Mouse (Mus musculus): ENCODE measurements at regions not wholly inside any gene's neighbourhood (a gene's known extent, or its start where the extent isn't known, plus 50 kb on each side); places are given as distances from the start of the nearest gene placed in this dataset.
A peak's percentile ranks its signal among the peaks of the same experiment; 100 is the strongest.

DNA sequence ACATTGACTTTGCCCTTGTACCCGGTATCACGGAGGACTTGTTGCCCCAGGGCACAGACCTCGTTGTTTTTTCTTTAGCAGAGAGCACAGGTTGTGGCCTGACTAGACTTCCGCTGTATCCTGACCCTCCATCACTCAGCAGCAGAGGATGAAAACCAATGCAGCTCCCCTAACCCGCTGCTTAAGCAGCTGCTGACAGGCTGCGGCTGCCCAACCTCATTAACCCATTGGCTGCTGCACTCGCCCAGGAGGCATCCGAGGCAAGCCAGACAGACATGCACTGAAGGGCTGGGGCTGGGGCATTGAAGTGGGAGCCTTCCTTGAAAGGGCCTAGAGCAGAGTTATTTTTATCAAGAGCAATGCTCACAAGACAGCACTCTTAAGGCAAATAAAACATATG is 157.6 kb downstream of the Etnk1 start:
- Histone ChIP-seq H3K4me2 (ENCODE audit: low read depth, low read length) (peak overlapping the region; percentile 13; the same call in 1 of the 2 replicates), H3K4me1 (ENCODE audit: control insufficient read depth, insufficient read depth, low read length) (no peaks in the 10 kb centered on the region), H3K4me3 (ENCODE audit: low read depth, low read length) (no peak overlapping the region), H3K27me3 (ENCODE audit: control insufficient read depth, insufficient read depth, low read length) (no peaks in the 10 kb centered on the region), H3K9me3 (replicated peaks; ENCODE audit: control insufficient read depth, low read length) (no peaks in the 10 kb centered on the region), H3K36me3 (replicated peaks; ENCODE audit: control insufficient read depth, insufficient read depth, low read depth, low read length) (no peaks in the 10 kb centered on the region), H3K9ac (replicated peaks; ENCODE audit: low read length) (no peak overlapping the region), H3K27ac (replicated peaks; ENCODE audit: low read depth, low read length) (no peak overlapping the region)
- ATAC-seq (replicated peaks; ENCODE audit: insufficient number of reproducible peaks, low FRiP score, low TSS enrichment, low read depth) (peak; percentile 54; the same call in 1 of the 2 replicates), DNase-seq (ENCODE audit: low spot score) (peak; percentile 61)
- WGBS = 3% methylated on average over 8 of the region's 8 CpGs

DNA sequence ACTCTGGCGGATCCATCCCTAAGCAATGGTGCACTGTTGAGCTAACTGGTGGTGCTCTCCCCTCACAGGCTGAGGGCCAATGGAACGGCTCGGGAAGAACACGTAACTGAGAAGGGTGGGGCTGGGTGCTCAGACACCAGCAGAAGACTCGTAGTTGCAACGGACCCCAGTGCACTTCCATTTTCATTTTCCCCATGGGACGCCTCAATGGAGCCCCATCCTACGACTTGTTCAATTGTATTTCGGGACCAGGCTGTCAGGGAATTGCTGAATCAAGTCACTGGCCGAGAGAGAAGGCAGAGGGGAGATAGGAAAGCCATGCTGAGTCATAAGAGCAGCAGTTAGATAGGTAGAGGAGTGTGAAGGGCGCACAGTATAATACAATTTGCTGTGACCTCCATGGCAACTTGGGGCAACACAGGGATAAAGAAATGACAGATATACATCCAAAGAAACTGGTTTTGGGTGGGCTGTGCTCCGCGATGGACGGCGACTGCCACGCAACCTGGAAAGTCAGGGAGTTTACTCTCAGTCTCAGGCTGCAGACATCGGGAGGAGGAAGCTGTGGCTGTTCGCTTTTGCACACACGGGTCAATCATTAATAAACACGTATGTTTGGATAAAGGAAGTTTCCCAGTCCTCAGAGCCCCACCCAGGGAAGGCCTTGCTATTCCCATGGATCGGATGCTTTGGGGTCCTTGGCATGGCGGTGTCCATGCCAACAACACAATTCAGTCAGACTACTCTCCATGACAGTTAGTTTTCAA is 160.1 kb downstream of the Etnk1 start:
- Histone ChIP-seq H3K27me3 (ENCODE audit: control insufficient read depth, insufficient read depth, low read length) (no peaks in the 10 kb centered on the region), H3K9me3 (replicated peaks; ENCODE audit: control insufficient read depth, low read length) (no peaks in the 10 kb centered on the region), H3K4me2 (ENCODE audit: low read depth, low read length) (no peak overlapping the region; the same call in 1 of the 2 replicates), H3K9ac (replicated peaks; ENCODE audit: low read length) (no peak overlapping the region), H3K4me1 (ENCODE audit: control insufficient read depth, insufficient read depth, low read length) (no peaks in the 10 kb centered on the region), H3K36me3 (replicated peaks; ENCODE audit: control insufficient read depth, insufficient read depth, low read depth, low read length) (no peaks in the 10 kb centered on the region), H3K4me3 (ENCODE audit: low read depth, low read length) (no peak overlapping the region), H3K27ac (replicated peaks; ENCODE audit: low read depth, low read length) (no peak overlapping the region)
- ATAC-seq (replicated peaks; ENCODE audit: insufficient number of reproducible peaks, low FRiP score, low TSS enrichment, low read depth) = no peak
- DNase-seq (ENCODE audit: low spot score) = no peak
- 82% methylated on average over 22 of the region's 22 CpGs for WGBS

DNA sequence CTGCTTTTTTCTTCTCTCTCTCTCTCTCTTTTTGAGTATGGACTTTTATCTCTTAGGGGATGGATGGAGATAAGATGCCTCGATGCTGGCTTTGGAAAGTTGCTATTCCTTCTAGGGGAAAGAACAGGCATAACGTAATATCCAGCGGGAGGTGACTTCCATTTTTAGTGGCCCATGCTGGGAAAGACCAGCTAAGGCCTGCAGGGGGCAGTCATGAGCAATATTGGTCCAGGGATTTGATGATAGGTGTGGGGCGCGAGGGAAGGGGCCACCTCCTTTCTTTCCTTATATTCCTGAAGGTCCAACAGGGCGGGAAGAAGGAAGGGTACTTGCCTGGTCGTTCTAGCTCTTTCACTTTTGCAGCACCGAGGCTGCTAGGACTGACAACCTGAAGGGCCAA is 160.8 kb downstream of the Etnk1 start:
- H3K9me3 ChIP-seq (replicated peaks; ENCODE audit: control insufficient read depth, low read length) = no peaks in the 10 kb centered on the region
- DNase-seq (ENCODE audit: low spot score) = no peak
- H3K36me3 ChIP-seq (replicated peaks; ENCODE audit: control insufficient read depth, insufficient read depth, low read depth, low read length) = no peaks in the 10 kb centered on the region
- no peak overlapping the region for H3K27ac ChIP-seq (replicated peaks; ENCODE audit: low read depth, low read length)
- H3K4me1 ChIP-seq (ENCODE audit: control insufficient read depth, insufficient read depth, low read length) = no peaks in the 10 kb centered on the region
- no peaks in the 10 kb centered on the region for H3K27me3 ChIP-seq (ENCODE audit: control insufficient read depth, insufficient read depth, low read length)
- WGBS = 83% methylated on average over 8 of the region's 8 CpGs
- ATAC-seq (replicated peaks; ENCODE audit: insufficient number of reproducible peaks, low FRiP score, low TSS enrichment, low read depth) = no peak
- H3K9ac ChIP-seq (replicated peaks; ENCODE audit: low read length) = no peak overlapping the region
- H3K4me3 ChIP-seq (ENCODE audit: low read depth, low read length) = no peak overlapping the region
- no peak overlapping the region for H3K4me2 ChIP-seq (ENCODE audit: low read depth, low read length)

DNA sequence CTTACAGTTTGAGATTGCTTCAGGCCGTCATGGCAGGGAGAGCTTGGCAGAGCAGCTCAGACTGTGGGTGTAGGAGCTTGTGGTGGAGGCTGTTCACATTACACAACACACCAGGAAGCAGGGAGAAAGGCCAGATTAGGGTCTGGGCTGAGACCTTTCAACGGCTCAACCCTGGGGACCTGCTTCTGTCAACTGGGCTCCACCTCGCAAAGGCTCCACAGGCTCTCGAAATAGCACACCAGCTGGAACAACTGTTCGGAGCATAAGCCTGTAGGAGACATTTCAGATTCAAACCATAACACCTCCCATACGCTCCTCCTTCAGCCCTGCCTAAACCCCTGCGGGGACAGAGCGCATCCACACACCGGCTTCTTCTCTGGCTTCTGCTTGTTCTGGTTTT is 161.2 kb downstream of the Etnk1 start:
- no peak for ATAC-seq (replicated peaks; ENCODE audit: insufficient number of reproducible peaks, low FRiP score, low TSS enrichment, low read depth)
- H3K4me1 ChIP-seq (ENCODE audit: control insufficient read depth, insufficient read depth, low read length) = no peaks in the 10 kb centered on the region

DNA sequence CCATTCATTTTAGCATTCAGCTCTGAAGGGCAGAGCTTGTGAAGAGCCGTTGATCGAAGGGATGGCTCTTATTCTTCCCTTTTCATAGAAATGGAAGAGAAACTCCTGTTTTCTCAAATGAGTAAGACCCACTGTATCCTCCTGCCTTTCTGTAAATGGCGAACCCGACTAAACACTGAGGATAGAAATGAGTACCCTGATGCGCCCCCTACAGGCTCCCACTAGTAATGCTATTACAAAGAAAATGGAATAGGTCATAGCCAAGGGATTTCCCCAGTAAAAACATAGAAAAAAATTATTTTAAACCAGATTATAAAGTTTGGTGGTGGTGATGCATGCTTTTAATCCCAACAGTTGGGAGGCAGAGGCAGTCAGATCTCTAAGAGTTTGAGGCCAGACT is 162.1 kb downstream of the Etnk1 start:
- H3K27me3 ChIP-seq (ENCODE audit: control insufficient read depth, insufficient read depth, low read length) = no peaks in the 10 kb centered on the region
- H3K4me3 ChIP-seq (ENCODE audit: low read depth, low read length) = no peak overlapping the region
- no peaks in the 10 kb centered on the region for H3K36me3 ChIP-seq (replicated peaks; ENCODE audit: control insufficient read depth, insufficient read depth, low read depth, low read length)
- no peak overlapping the region for H3K27ac ChIP-seq (replicated peaks; ENCODE audit: low read depth, low read length)
- H3K9ac ChIP-seq (replicated peaks; ENCODE audit: low read length) = no peak overlapping the region
- no peaks in the 10 kb centered on the region for H3K9me3 ChIP-seq (replicated peaks; ENCODE audit: control insufficient read depth, low read length)
- H3K4me1 ChIP-seq (ENCODE audit: control insufficient read depth, insufficient read depth, low read length) = no peaks in the 10 kb centered on the region
- WGBS = 74% methylated on average over 5 of the region's 5 CpGs
- ATAC-seq (replicated peaks; ENCODE audit: insufficient number of reproducible peaks, low FRiP score, low TSS enrichment, low read depth) (no peak), DNase-seq (ENCODE audit: low spot score) (no peak)
- no peak overlapping the region for H3K4me2 ChIP-seq (ENCODE audit: low read depth, low read length)

More for the DNA sequence above, 161.2 kb downstream of the Etnk1 start:
- Histone ChIP-seq H3K36me3 (replicated peaks; ENCODE audit: control insufficient read depth, insufficient read depth, low read depth, low read length) (no peaks in the 10 kb centered on the region), H3K27ac (replicated peaks; ENCODE audit: low read depth, low read length) (no peak overlapping the region), H3K27me3 (ENCODE audit: control insufficient read depth, insufficient read depth, low read length) (no peaks in the 10 kb centered on the region), H3K4me2 (ENCODE audit: low read depth, low read length) (no peak overlapping the region), H3K9ac (replicated peaks; ENCODE audit: low read length) (no peak overlapping the region), H3K4me3 (ENCODE audit: low read depth, low read length) (no peak overlapping the region), H3K9me3 (replicated peaks; ENCODE audit: control insufficient read depth, low read length) (no peaks in the 10 kb centered on the region)
- WGBS = 73% methylated on average over 9 of the region's 9 CpGs
- DNase-seq (ENCODE audit: low spot score) = no peak

DNA sequence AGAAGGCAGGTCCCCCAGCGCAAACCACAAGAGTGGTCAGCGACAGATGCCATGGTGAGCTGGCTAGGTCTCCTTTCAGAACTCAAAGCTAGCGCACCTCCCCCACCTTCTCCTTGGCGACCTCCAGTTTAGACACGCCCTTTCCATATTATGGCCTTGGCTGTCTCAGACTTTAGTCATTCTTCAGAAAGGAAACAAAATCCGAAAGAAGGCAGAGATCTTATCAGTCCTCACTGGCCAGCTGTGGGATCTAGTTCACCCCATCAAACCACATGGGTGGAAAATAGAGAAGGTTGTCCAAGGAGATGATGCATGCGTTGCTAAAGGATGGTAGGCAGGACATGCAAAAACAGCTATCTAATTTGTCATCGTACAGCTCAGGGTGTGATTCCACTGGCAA is 166.5 kb downstream of the Etnk1 start:
- WGBS = 85% methylated on average over 8 of the region's 8 CpGs
- Histone ChIP-seq H3K4me3 (ENCODE audit: low read depth, low read length) (no peak overlapping the region), H3K27me3 (ENCODE audit: control insufficient read depth, insufficient read depth, low read length) (no peaks in the 10 kb centered on the region), H3K4me1 (ENCODE audit: control insufficient read depth, insufficient read depth, low read length) (no peaks in the 10 kb centered on the region), H3K9me3 (replicated peaks; ENCODE audit: control insufficient read depth, low read length) (no peaks in the 10 kb centered on the region), H3K9ac (replicated peaks; ENCODE audit: low read length) (no peak overlapping the region), H3K36me3 (replicated peaks; ENCODE audit: control insufficient read depth, insufficient read depth, low read depth, low read length) (no peaks in the 10 kb centered on the region), H3K27ac (replicated peaks; ENCODE audit: low read depth, low read length) (no peak overlapping the region), H3K4me2 (ENCODE audit: low read depth, low read length) (no peak overlapping the region)
- no peak for DNase-seq (ENCODE audit: low spot score)
- ATAC-seq (replicated peaks; ENCODE audit: insufficient number of reproducible peaks, low FRiP score, low TSS enrichment, low read depth) = no peak

DNA sequence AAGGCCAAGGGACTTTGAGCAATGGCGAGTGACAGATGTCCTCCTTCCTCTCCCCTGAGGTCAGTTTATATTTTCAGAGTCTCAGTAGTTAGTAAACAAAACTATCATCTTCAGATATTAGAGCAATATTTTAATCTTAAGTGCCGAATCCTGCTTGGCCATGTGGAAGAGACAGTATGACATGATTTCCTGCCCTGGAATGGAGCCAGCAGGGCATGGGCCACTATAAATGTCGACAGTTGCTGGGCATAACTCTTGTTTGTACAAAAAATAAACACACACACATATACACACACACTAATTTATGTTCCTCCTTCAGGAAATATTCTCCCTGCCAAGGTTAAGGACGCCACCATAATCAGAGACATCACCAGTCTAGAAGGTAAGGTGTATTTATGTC is 169.6 kb downstream of the Etnk1 start:
- WGBS = 83% methylated on average over 4 of the region's 4 CpGs
- H3K4me2 ChIP-seq (ENCODE audit: low read depth, low read length) = no peak overlapping the region
- H3K9me3 ChIP-seq (replicated peaks; ENCODE audit: control insufficient read depth, low read length) = no peaks in the 10 kb centered on the region
- no peak overlapping the region for H3K4me3 ChIP-seq (ENCODE audit: low read depth, low read length)
- ATAC-seq (replicated peaks; ENCODE audit: insufficient number of reproducible peaks, low FRiP score, low TSS enrichment, low read depth) (no peak), DNase-seq (ENCODE audit: low spot score) (no peak)
- H3K4me1 ChIP-seq (ENCODE audit: control insufficient read depth, insufficient read depth, low read length) = no peaks in the 10 kb centered on the region
- H3K27me3 ChIP-seq (ENCODE audit: control insufficient read depth, insufficient read depth, low read length) = no peaks in the 10 kb centered on the region
- no peak overlapping the region for H3K27ac ChIP-seq (replicated peaks; ENCODE audit: low read depth, low read length)
- H3K9ac ChIP-seq (replicated peaks; ENCODE audit: low read length) = no peak overlapping the region
- no peaks in the 10 kb centered on the region for H3K36me3 ChIP-seq (replicated peaks; ENCODE audit: control insufficient read depth, insufficient read depth, low read depth, low read length)

DNA sequence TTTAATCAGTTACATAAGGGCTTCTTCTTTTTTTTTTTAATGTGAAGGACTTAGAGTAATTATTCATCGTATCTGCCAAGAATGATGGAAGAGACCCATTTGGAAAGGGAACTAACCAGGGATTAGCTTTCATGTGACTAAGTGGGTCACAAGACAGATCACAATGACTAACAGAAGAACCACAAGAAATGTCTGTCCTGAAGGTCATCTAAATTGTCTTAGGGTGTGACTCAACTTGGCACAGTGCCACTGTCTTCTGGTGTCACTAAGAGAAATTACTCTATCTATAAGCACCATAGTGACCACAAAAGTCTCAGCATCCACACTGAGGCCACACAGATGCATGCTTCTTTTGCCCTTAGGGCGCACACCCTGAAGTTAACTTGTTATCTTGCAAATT is 182.0 kb downstream of the Etnk1 start:
- no peak for ATAC-seq (replicated peaks; ENCODE audit: insufficient number of reproducible peaks, low FRiP score, low TSS enrichment, low read depth)
- no peak overlapping the region for H3K9ac ChIP-seq (replicated peaks; ENCODE audit: low read length)
- no peak overlapping the region for H3K4me2 ChIP-seq (ENCODE audit: low read depth, low read length)
- no peaks in the 10 kb centered on the region for H3K36me3 ChIP-seq (replicated peaks; ENCODE audit: control insufficient read depth, insufficient read depth, low read depth, low read length)
- no peaks in the 10 kb centered on the region for H3K4me1 ChIP-seq (ENCODE audit: control insufficient read depth, insufficient read depth, low read length)
- no peak overlapping the region for H3K27ac ChIP-seq (replicated peaks; ENCODE audit: low read depth, low read length)
- H3K9me3 ChIP-seq (replicated peaks; ENCODE audit: control insufficient read depth, low read length) = no peaks in the 10 kb centered on the region
- H3K27me3 ChIP-seq (ENCODE audit: control insufficient read depth, insufficient read depth, low read length) = no peaks in the 10 kb centered on the region
- DNase-seq (ENCODE audit: low spot score) = no peak
- WGBS = 90% methylated on average over 2 of the region's 2 CpGs
- no peak overlapping the region for H3K4me3 ChIP-seq (ENCODE audit: low read depth, low read length)

All from embryonic facial prominence, embryonic 11.5 days (tissue).